Mouse (Mus musculus) embryonic facial prominence, embryonic 13.5 days (tissue): ENCODE results near the gene Bhmt. TPM values are rescaled to one million over a fixed set of nuclear protein-coding genes. Genes with fewer than 3 reads are reported as not detected.
"Not testable (repeated sequence)": the region's sequence is repeated elsewhere in the genome, so short reads cannot be mapped to it uniquely, and the experiment has no call there.

Source experiments
- ATAC-seq: fragments of 200-750 bp; cut with Nextera tagmentation; 2 replicates; pipeline ENCODE4 v1.8.0; 2017; ENCODE audit warnings: low read depth; ENCODE audit not compliant: insufficient number of reproducible peaks, insufficient read depth, low FRiP score, low TSS enrichment
- H3K27ac ChIP-seq: fragments of 300-500 bp; sonication (generic); 2 replicates; pipeline ENCODE4 v1.5.1; 2015; ENCODE audit warnings: moderate library complexity, mild to moderate bottlenecking, inconsistent platforms
- H3K27me3 ChIP-seq: fragments of 300-500 bp; sonication (generic); 2 replicates; pipeline ENCODE4 v1.6.1; 2015; ENCODE audit warnings: mild to moderate bottlenecking, inconsistent platforms
- H3K36me3 ChIP-seq: fragments of 300-500 bp; sonication (generic); 2 replicates; pipeline ENCODE4 v1.6.1; 2015; ENCODE audit warnings: mild to moderate bottlenecking, inconsistent platforms
- H3K4me1 ChIP-seq: fragments of 300-500 bp; sonication (generic); 2 replicates; pipeline ENCODE4 v1.6.1; 2015; ENCODE audit warnings: inconsistent platforms
- H3K4me2 ChIP-seq: fragments of 300-500 bp; sonication (generic); 2 replicates; pipeline ENCODE4 v1.6.1; 2015; ENCODE audit warnings: moderate library complexity, mild to moderate bottlenecking, inconsistent platforms
- H3K4me3 ChIP-seq: fragments of 300-500 bp; sonication (generic); 2 replicates; pipeline ENCODE4 v1.5.1; 2015; ENCODE audit warnings: mild to moderate bottlenecking, inconsistent platforms
- H3K9ac ChIP-seq: fragments of 300-500 bp; sonication (generic); 2 replicates; pipeline ENCODE4 v1.6.1; 2015; ENCODE audit warnings: mild to moderate bottlenecking, inconsistent platforms
- H3K9me3 ChIP-seq: fragments of 300-500 bp; sonication (generic); 2 replicates; pipeline ENCODE4 v1.6.1; 2016; ENCODE audit warnings: inconsistent platforms
- WGBS: fragments of 180-500 bp; shearing (Covaris S2); methylation state at CpG from one replicate; pipeline ENCODE4 v1.1.7; 2015; ENCODE audit warnings: mixed read lengths; 5-methylcytosine and 5-hydroxymethylcytosine counted together
- polyA plus RNA-seq: library from polyadenylated mRNA; unstranded; fragments of >200 nt; fragmentation: Nextera tagmentation; extraction: Ambion mirVana; gene quantifications from 2 replicates; pipeline ENCODE4 v1.2.1, GENCODE M21; 2015

Gene Bhmt
- polyA plus RNA-seq, 1 experiment from 2014 or later = not detected

GRCm38 (mm10) chr13:93606868-93607578 lies 30.7 kb downstream of the Bhmt start:
- peaks cover 6% of the 10 kb centered on the region; the same call in 1 of the 2 replicates for H3K4me1 ChIP-seq
- H3K27me3 ChIP-seq = no peaks in the 10 kb centered on the region
- no peak overlapping the region for H3K9ac ChIP-seq
- WGBS = 71% methylated on average over 13 of the region's 13 CpGs
- no peaks in the 10 kb centered on the region for H3K9me3 ChIP-seq
- H3K36me3 ChIP-seq = no peaks in the 10 kb centered on the region
- no peak overlapping the region for H3K4me2 ChIP-seq
- ATAC-seq = no peak
- H3K4me3 ChIP-seq = no peak overlapping the region
- H3K27ac ChIP-seq = no peak overlapping the region

GRCm38 (mm10) chr13:93604698-93605097 lies 33.1 kb downstream of the Bhmt start:
- H3K9ac ChIP-seq = no peak overlapping the region
- no peak overlapping the region for H3K27ac ChIP-seq
- H3K27me3 ChIP-seq = no peaks in the 10 kb centered on the region
- 68% methylated on average over 4 of the region's 4 CpGs for WGBS
- no peak overlapping the region for H3K4me3 ChIP-seq
- no peaks in the 10 kb centered on the region for H3K36me3 ChIP-seq
- H3K4me2 ChIP-seq = no peak overlapping the region
- ATAC-seq = no peak
- H3K9me3 ChIP-seq = peaks cover 2% of the 10 kb centered on the region; the same call in 1 of the 2 replicates
- peaks cover 8% of the 10 kb centered on the region; the same call in 1 of the 2 replicates for H3K4me1 ChIP-seq

- Histone ChIP-seq H3K4me1 (0 out of 2 replicates have a peak, but pooled peaks cover 2% of the 10 kb centered on the region), H3K9me3 (peaks cover 2% of the 10 kb centered on the region; the same call in 1 of the 2 replicates), H3K36me3 (no peaks in the 10 kb centered on the region), H3K4me3 (no peak overlapping the region), H3K4me2 (peak overlapping the region; percentile 24; the same call in 1 of the 2 replicates), H3K9ac (no peak overlapping the region), H3K27me3 (no peaks in the 10 kb centered on the region), H3K27ac (no peak overlapping the region)
- WGBS = 76% methylated on average over 11 of the region's 11 CpGs
- no peak for ATAC-seq
Observed at GRCm38 (mm10) chr13:93601527-93601926, 36.2 kb downstream of the Bhmt start.

- no peaks in the 10 kb centered on the region for H3K36me3 ChIP-seq
- no peak for ATAC-seq
- H3K4me3 ChIP-seq = no peak overlapping the region
- no peak overlapping the region for H3K27ac ChIP-seq
- 88% methylated on average over 2 of the region's 2 CpGs for WGBS
- H3K4me2 ChIP-seq = no peak overlapping the region
- no peaks in the 10 kb centered on the region for H3K9me3 ChIP-seq
- no peak overlapping the region for H3K9ac ChIP-seq
- H3K4me1 ChIP-seq = no peaks in the 10 kb centered on the region
- no peaks in the 10 kb centered on the region for H3K27me3 ChIP-seq
Observed at GRCm38 (mm10) chr13:93593040-93593699, 44.6 kb downstream of the Bhmt start.

- H3K27ac ChIP-seq, H3K9ac ChIP-seq, H3K27me3 ChIP-seq, H3K4me3 ChIP-seq, ATAC-seq, H3K36me3 ChIP-seq, H3K4me2 ChIP-seq, H3K9me3 ChIP-seq, H3K4me1 ChIP-seq: not testable (repeated sequence)
- 88% methylated on average over 9 of the region's 9 CpGs for WGBS
Observed at GRCm38 (mm10) chr13:93582526-93582925, 55.2 kb downstream of the Bhmt start.

- no peak for ATAC-seq
- no peaks in the 10 kb centered on the region for H3K27me3 ChIP-seq
Observed at GRCm38 (mm10) chr13:93580431-93580830, 57.3 kb downstream of the Bhmt start.

GRCm38 (mm10) chr13:93569676-93570075 lies 68.1 kb downstream of the Bhmt start:
- no peaks in the 10 kb centered on the region for H3K4me1 ChIP-seq
- H3K27ac ChIP-seq = no peak overlapping the region
- H3K4me2 ChIP-seq = no peak overlapping the region
- 64% methylated on average over 4 of the region's 4 CpGs for WGBS
- no peaks in the 10 kb centered on the region for H3K9me3 ChIP-seq
- no peaks in the 10 kb centered on the region for H3K27me3 ChIP-seq
- no peak overlapping the region for H3K4me3 ChIP-seq
- no peak for ATAC-seq
- no peaks in the 10 kb centered on the region for H3K36me3 ChIP-seq
- no peak overlapping the region for H3K9ac ChIP-seq

More at GRCm38 (mm10) chr13:93580431-93580830, 57.3 kb downstream of the Bhmt start:
- H3K4me2 ChIP-seq = no peak overlapping the region
- WGBS = 75% methylated on average over 5 of the region's 5 CpGs
- no peak overlapping the region for H3K4me3 ChIP-seq
- H3K27ac ChIP-seq = no peak overlapping the region
- H3K36me3 ChIP-seq = no peaks in the 10 kb centered on the region
- no peaks in the 10 kb centered on the region for H3K9me3 ChIP-seq
- no peaks in the 10 kb centered on the region for H3K4me1 ChIP-seq
- no peak overlapping the region for H3K9ac ChIP-seq

Other genes with a start within 250 kb of the Bhmt start
- gene Jmy, start 138.2 kb downstream of the Bhmt start, polyA plus RNA-seq = 6.3 and 7.5 TPM in 2 replicates
- gene Bhmt2, start 36.3 kb upstream of the Bhmt start, polyA plus RNA-seq = 0.37 TPM in 1 of 2 replicates, not detected in the other
- 0.07 and 0.26 TPM in 2 replicates for gene Dmgdh, start 36.5 kb upstream of the Bhmt start, polyA plus RNA-seq
- 11.9 and 14.1 TPM in 2 replicates for gene Arsb, start 133.7 kb upstream of the Bhmt start, polyA plus RNA-seq